11 mouse cellular contexts compared by ENCODE assay signal in genomic region chrX:141236564-141237333, GRCm38 (mm10).
DNase-seq lines count a peak whose midpoint lies in the region; ATAC-seq and TF ChIP-seq lines count a peak whose summit lies in the region.
"Had no signal": no experiment of that assay in that cellular context is flagged by ENCODE, and none has a peak within 500 bp of the region (broad histone marks: within the 10 kb centered on the region; RNA-seq: fewer than 3 reads in every experiment).

No protein-coding gene starts in this region.

- no peaks in the 10 kb centered on the region for H3K36me3 ChIP-seq in lung, embryonic 14.5 days (ENCODE audit: insufficient read depth)
- H3K36me3 ChIP-seq: G1E; limb, embryonic 15.5 days had no signal

- no peaks in the 10 kb centered on the region for H3K27me3 ChIP-seq in lung, embryonic 14.5 days (ENCODE audit: insufficient read depth, low read length)

- TF ChIP-seq POLR2A in lung, adult 2 months (IDR thresholded peaks at IDR 0.05; ENCODE audit: borderline replicate concordance, extremely low read depth, low read depth, low read length): no peak
- no peak for TF ChIP-seq POLR2A in cortical plate, adult 2 months (IDR thresholded peaks at IDR 0.05; ENCODE audit: extremely low read depth, insufficient read depth, low read length)

- no peak overlapping the region for H3K4me3 ChIP-seq in lung, embryonic 14.5 days (ENCODE audit: low read depth, low read length)
- no peak overlapping the region for H3K4me3 ChIP-seq in lung, adult 2 months (replicated peaks; ENCODE audit: extremely low read depth, low read depth, low read length)
- H3K4me3 ChIP-seq in cortical plate, adult 2 months (ENCODE audit: insufficient read depth, low read length): no peak overlapping the region
- H3K4me3 ChIP-seq: erythroblast, embryonic 14.5 days; limb, embryonic 15.5 days had no signal

- no peak overlapping the region for H3K27ac ChIP-seq in lung, embryonic 14.5 days (ENCODE audit: low read depth)
- H3K27ac ChIP-seq in cortical plate, adult 2 months (ENCODE audit: insufficient read depth, low read length): no peak overlapping the region
- H3K27ac ChIP-seq: limb, embryonic 15.5 days had no signal

- ATAC-seq in lung, embryonic 14.5 days (ENCODE audit: insufficient read depth): no peak
- no peak for ATAC-seq in megakaryocyte, adult 5-6 weeks (ENCODE audit: poor library complexity, severe bottlenecking)
- ATAC-seq in megakaryocyte-erythroid progenitor cell, adult 5-6 weeks (replicated peaks; ENCODE audit: low FRiP score, low TSS enrichment, poor library complexity, severe bottlenecking): no peak

- peak; percentile 70 to 73 for DNase-seq in cerebellum, postnatal 10 days
- DNase-seq in cerebellum, adult 11 months: no peak
- peak; percentile 47 for DNase-seq in lung, embryonic 14.5 days
- DNase-seq in lung, adult 2 months: no peak
- DNase-seq in layer of hippocampus, postnatal 10 days (ENCODE audit: low spot score in 2 of 2): peak; percentile 12 to 32

- no peaks in the 10 kb centered on the region for H3K9me3 ChIP-seq in lung, embryonic 14.5 days (ENCODE audit: low read depth, low read length)
- H3K9me3 ChIP-seq: G1E; limb, embryonic 15.5 days had no signal

- H3K4me1 ChIP-seq in lung, embryonic 14.5 days (ENCODE audit: insufficient read depth): no peaks in the 10 kb centered on the region
- no peaks in the 10 kb centered on the region for H3K4me1 ChIP-seq in lung, adult 2 months (ENCODE audit: control insufficient read depth, insufficient read depth, low read length)
- H3K4me1 ChIP-seq in cortical plate, adult 2 months (ENCODE audit: control insufficient read depth, insufficient read depth, low read length): no peaks in the 10 kb centered on the region
- H3K4me1 ChIP-seq: limb, embryonic 15.5 days had no signal

- TF ChIP-seq CTCF in lung, embryonic 14.5 days (IDR thresholded peaks at IDR 0.05; ENCODE audit: low read depth): peak; percentile 67
- TF ChIP-seq CTCF in lung, adult 2 months (IDR thresholded peaks at IDR 0.05; ENCODE audit: insufficient read depth, low read length): no peak
- peak; percentile 43; the same call in 1 of the 2 replicates for TF ChIP-seq CTCF in cortical plate, adult 2 months (IDR thresholded peaks at IDR 0.05; ENCODE audit: extremely low read depth, insufficient read depth, low read length)

- H3K9ac ChIP-seq in lung, embryonic 14.5 days: no peak overlapping the region
- H3K9ac ChIP-seq: limb, embryonic 15.5 days had no signal

- WGBS in lung, embryonic 14.5 days: 56% methylated on average over 2 of the region's 2 CpGs
- 60% methylated on average over 2 of the region's 2 CpGs for WGBS in lung, adult 2 months

- H3K4me2 ChIP-seq in lung, embryonic 14.5 days: no peak overlapping the region
- H3K4me2 ChIP-seq: limb, embryonic 15.5 days had no signal

Comparison
In these comparisons a context has a peak if more than half of its experiments do, and no peak if none do; other contexts are left out.
1. DNase-seq: peak in cerebellum, postnatal 10 days (2 of 2), lung, embryonic 14.5 days (single experiment) and layer of hippocampus, postnatal 10 days (2 of 2); none in cerebellum, adult 11 months (single experiment) and lung, adult 2 months (single experiment).